Mouse (Mus musculus): ENCODE measurements around the gene Sox15.

DNA sequence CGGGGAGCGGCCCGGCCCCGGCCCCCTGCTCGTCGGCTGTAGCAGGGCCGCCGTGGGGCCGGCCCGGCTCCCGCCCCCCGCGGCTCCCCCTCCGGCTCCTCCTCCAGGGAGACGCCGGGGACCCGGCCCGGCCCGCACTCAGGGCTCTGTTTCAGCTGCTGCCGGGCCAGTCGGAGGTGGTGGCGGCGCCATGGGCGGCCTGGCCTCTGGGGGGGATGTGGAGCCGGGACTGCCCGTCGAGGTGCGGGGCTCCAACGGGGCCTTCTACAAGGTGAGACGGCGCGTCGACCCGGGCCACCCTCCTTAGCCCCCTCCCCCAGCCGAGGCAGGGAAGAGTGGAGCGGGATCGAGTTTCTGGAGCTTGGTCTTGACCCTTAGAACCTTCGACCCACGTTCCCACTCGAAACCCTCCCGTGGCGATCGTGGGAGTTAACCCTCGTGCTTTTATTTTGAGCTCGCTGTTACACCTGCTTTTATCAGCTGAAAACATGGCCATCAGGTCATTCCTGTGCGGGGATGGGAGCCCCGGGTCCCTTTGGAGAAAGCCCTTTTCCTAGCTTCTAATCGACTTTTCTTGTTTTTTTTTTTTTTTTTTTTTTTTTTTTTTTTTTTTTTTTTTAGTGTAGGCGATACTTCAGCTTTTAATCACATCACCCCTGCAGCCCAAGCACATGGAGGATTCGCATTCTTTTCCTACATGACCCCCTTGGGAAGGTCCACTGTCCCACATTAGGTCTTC, 21.8 kb upstream of the Sox15 start:
- TF ChIP-seq MXI1 (IDR thresholded peaks at IDR 0.05; ENCODE audit: low read depth, low read length) (no peak), EP300 (IDR thresholded peaks at IDR 0.05; ENCODE audit: low read length) (no peak), POLR2A (IDR thresholded peaks at IDR 0.05; ENCODE audit: low read depth, low read length) (no peak)
